Mouse (Mus musculus): ENCODE measurements around the gene Ahrr. TPM values are rescaled to one million over a fixed set of nuclear protein-coding genes. Genes with fewer than 3 reads are reported as not detected.

Ahrr gene
- polyA plus RNA-seq, 1 experiment from 2014 or later: 0.36 TPM

DNA sequence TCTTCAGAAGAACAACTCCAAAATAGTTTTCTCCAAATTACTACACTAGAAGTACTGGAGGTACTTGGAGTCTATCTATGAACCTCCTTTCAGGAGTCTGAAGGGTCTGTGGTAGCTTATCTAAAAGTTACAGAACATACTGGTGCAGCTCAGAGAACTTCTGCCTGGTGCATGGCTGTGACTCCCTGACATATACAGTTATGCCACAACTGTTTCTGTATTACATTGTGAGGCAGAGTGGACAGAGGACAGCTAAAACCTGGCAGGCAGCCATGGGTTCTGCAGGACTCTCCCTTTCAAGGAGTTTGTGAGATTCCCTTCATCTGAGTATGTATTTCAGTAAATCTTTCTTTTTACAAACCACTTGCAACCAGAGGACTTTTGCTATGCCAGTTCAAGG is 45.6 kb downstream of the Ahrr start:
- Histone ChIP-seq H3K4me1 (ENCODE audit: insufficient read depth) (peaks cover 3% of the 10 kb centered on the region; the same call in 1 of the 2 replicates), H3K4me3 (ENCODE audit: low read depth, low read length) (no peak overlapping the region), H3K9ac (replicated peaks) (no peak overlapping the region), H3K9me3 (ENCODE audit: low read length) (no peaks in the 10 kb centered on the region), H3K4me2 (ENCODE audit: low read depth, low read length) (no peak overlapping the region), H3K27me3 (ENCODE audit: insufficient read depth, low read length) (no peaks in the 10 kb centered on the region), H3K27ac (ENCODE audit: low read depth) (no peak overlapping the region), H3K36me3 (replicated peaks; ENCODE audit: insufficient read depth, low read length) (no peaks in the 10 kb centered on the region)
- DNase-seq: no peak
- no peak; the same call in 1 of the 2 replicates for TF ChIP-seq EP300 (IDR thresholded peaks at IDR 0.05; ENCODE audit: low read depth)
- TF ChIP-seq CTCF (IDR thresholded peaks at IDR 0.05; ENCODE audit: low read depth): no peak
- ATAC-seq: peak; percentile 66

DNA sequence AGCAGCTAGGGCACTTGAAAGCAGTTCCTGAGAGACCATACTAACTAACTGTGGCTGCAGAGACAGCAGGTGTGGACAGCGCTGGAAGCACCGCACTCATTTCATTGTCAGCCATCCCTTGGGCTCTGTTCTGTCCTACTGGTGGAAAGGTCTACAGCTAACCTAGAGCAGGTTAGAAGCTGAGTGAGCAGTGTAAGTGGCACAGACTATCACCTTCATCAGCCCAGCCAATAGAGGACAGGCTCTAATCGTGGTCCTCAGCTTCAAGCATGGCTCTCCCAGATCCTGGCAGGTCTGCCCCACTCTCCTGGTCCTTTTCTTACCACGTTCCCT is 46.3 kb downstream of the Ahrr start:
- DNase-seq (no peak), ATAC-seq (peak; percentile 19; the same call in 1 of the 2 replicates)
- Histone ChIP-seq H3K4me2 (ENCODE audit: low read depth, low read length) (no peak overlapping the region), H3K9me3 (ENCODE audit: low read length) (no peaks in the 10 kb centered on the region), H3K4me1 (ENCODE audit: insufficient read depth) (peaks cover 3% of the 10 kb centered on the region; the same call in 1 of the 2 replicates), H3K4me3 (ENCODE audit: low read depth, low read length) (no peak overlapping the region), H3K9ac (replicated peaks) (no peak overlapping the region), H3K36me3 (replicated peaks; ENCODE audit: insufficient read depth, low read length) (no peaks in the 10 kb centered on the region), H3K27me3 (ENCODE audit: insufficient read depth, low read length) (no peaks in the 10 kb centered on the region), H3K27ac (ENCODE audit: low read depth) (no peak overlapping the region)
- WGBS (ENCODE audit: insufficient replicate concordance): 63% methylated on average over 4 of the region's 4 CpGs
- TF ChIP-seq EP300 (IDR thresholded peaks at IDR 0.05; ENCODE audit: low read depth) (no peak), CTCF (IDR thresholded peaks at IDR 0.05; ENCODE audit: low read depth) (no peak)

DNA sequence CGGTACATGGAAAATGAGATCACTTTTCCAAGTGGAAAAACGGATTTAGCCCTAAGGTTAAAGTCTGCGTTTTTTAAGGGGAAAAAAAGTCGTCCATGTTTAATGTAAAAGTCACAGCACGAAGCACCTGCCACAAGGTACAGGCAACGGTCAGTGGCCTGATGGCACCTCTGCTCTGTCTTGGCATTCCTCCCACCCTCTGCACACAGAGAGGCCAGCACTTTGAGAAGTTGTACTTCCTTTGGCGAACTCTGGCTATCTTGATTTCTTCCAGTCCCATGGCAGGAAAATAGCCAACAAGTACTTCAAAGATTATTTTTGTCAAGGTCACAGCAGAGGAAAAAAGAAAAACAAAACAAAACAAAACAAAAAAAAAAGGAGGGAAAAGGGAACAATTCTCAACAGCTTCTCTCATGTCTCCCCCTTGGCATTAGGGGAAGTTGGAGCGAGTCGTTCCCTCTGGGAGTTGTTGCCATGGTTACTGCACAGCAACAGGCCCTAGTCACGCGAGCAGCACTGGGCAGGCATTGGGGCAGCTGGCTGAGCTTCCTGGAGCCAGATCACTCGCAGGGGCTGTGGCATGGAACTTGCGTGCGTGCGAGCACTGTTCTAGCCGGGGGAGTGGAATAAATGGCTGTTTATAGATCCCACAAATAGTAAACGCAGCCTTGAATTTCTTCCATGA is 46.8 kb downstream of the Ahrr start:
- no peak overlapping the region for H3K27ac ChIP-seq (ENCODE audit: low read depth)
- H3K4me2 ChIP-seq (ENCODE audit: low read depth, low read length): no peak overlapping the region
- no peaks in the 10 kb centered on the region for H3K9me3 ChIP-seq (ENCODE audit: low read length)
- H3K27me3 ChIP-seq (ENCODE audit: insufficient read depth, low read length): no peaks in the 10 kb centered on the region
- H3K4me3 ChIP-seq (ENCODE audit: low read depth, low read length): no peak overlapping the region
- ATAC-seq: no peak
- peak; percentile 37 for DNase-seq
- H3K36me3 ChIP-seq (replicated peaks; ENCODE audit: insufficient read depth, low read length): no peaks in the 10 kb centered on the region
- peaks cover 3% of the 10 kb centered on the region; the same call in 1 of the 2 replicates for H3K4me1 ChIP-seq (ENCODE audit: insufficient read depth)
- WGBS (ENCODE audit: insufficient replicate concordance): 38% methylated on average over 17 of the region's 17 CpGs
- TF ChIP-seq EP300 (IDR thresholded peaks at IDR 0.05; ENCODE audit: low read depth) (no peak), CTCF (IDR thresholded peaks at IDR 0.05; ENCODE audit: low read depth) (no peak)
- H3K9ac ChIP-seq (replicated peaks): no peak overlapping the region

DNA sequence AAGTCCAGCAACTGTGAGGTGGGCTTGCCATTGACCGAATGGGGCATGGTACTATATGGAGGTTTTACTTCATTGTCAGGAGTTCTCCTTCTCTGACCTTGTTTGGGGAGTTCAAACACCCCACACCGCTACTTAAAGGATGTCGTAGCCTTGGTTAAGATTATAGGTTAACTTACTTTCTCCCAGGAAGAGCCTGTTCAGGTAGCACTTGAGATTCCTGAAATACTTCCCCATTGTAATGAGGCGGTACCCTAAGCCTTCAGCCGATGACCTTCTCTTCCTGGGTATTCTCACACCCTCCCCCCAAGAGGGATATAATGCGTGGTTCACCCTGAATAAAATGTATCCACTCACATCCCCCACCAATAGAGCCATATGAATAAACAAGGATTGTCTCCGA is 54.6 kb downstream of the Ahrr start:
- Histone ChIP-seq H3K4me2 (ENCODE audit: low read depth, low read length) (no peak overlapping the region), H3K27me3 (ENCODE audit: insufficient read depth, low read length) (no peaks in the 10 kb centered on the region), H3K27ac (ENCODE audit: low read depth) (no peak overlapping the region), H3K4me3 (ENCODE audit: low read depth, low read length) (no peak overlapping the region), H3K36me3 (replicated peaks; ENCODE audit: insufficient read depth, low read length) (no peaks in the 10 kb centered on the region), H3K4me1 (ENCODE audit: insufficient read depth) (no peaks in the 10 kb centered on the region), H3K9ac (replicated peaks) (no peak overlapping the region), H3K9me3 (ENCODE audit: low read length) (no peaks in the 10 kb centered on the region)
- WGBS (ENCODE audit: insufficient replicate concordance): 56% methylated on average over 7 of the region's 7 CpGs
- DNase-seq (no peak), ATAC-seq (no peak)
- TF ChIP-seq EP300 (IDR thresholded peaks at IDR 0.05; ENCODE audit: low read depth) (no peak), CTCF (IDR thresholded peaks at IDR 0.05; ENCODE audit: low read depth) (no peak)

DNA sequence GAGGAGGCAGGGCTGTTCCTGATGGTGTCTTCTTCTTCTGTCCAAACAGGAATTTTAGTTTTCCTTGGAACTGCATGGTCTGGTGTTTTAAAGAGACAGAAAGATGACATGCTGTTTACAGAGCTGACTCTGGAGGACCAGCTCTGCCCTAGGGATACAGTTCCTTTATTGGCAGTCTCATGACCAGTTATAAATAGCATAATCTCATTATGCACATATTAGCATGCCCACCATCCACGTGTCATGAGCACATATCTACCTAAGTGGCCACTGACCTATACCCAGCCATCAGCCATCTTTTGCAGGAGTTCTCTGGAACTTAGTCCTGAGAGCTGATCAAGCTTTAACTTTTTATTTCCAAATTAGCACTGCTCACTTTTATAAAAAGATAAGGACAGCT is 71.5 kb downstream of the Ahrr start:
- H3K36me3 ChIP-seq (replicated peaks; ENCODE audit: insufficient read depth, low read length): no peaks in the 10 kb centered on the region
- H3K4me3 ChIP-seq (ENCODE audit: low read depth, low read length): no peak overlapping the region
- H3K4me2 ChIP-seq (ENCODE audit: low read depth, low read length): no peak overlapping the region
- no peaks in the 10 kb centered on the region for H3K9me3 ChIP-seq (ENCODE audit: low read length)
- H3K27me3 ChIP-seq (ENCODE audit: insufficient read depth, low read length): no peaks in the 10 kb centered on the region
- no peak for TF ChIP-seq CTCF (IDR thresholded peaks at IDR 0.05; ENCODE audit: low read depth)
- TF ChIP-seq EP300 (IDR thresholded peaks at IDR 0.05; ENCODE audit: low read depth): no peak
- no peak overlapping the region for H3K27ac ChIP-seq (ENCODE audit: low read depth)
- no peaks in the 10 kb centered on the region for H3K4me1 ChIP-seq (ENCODE audit: insufficient read depth)
- WGBS (ENCODE audit: insufficient replicate concordance): 39% methylated on average over 1 of the region's 1 CpGs
- ATAC-seq (no peak), DNase-seq (no peak)
- H3K9ac ChIP-seq (replicated peaks): no peak overlapping the region

DNA sequence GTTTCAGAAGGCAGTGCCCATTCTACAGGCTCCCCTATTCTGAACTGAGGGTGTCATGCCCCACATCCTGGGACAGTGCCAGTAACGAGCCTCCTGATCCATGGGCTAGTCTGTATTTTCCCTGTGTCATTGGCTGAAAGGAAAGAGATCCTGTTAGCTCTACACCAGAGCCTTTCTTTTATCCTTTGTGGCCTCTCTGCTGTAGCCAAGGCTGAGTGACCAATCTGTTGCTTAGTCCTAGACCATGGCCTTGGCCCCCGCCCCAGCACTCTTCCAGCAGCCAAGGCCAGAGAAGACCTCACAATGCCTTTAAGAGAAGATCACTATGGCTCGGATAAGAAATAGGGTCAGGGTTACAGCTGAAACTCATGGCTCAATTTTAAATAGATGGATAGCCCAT is 73.7 kb downstream of the Ahrr start:
- Histone ChIP-seq H3K4me2 (ENCODE audit: low read depth, low read length) (no peak overlapping the region), H3K9ac (replicated peaks) (no peak overlapping the region), H3K36me3 (replicated peaks; ENCODE audit: insufficient read depth, low read length) (no peaks in the 10 kb centered on the region), H3K27me3 (ENCODE audit: insufficient read depth, low read length) (no peaks in the 10 kb centered on the region), H3K27ac (ENCODE audit: low read depth) (no peak overlapping the region), H3K4me1 (ENCODE audit: insufficient read depth) (no peaks in the 10 kb centered on the region), H3K4me3 (ENCODE audit: low read depth, low read length) (no peak overlapping the region), H3K9me3 (ENCODE audit: low read length) (no peaks in the 10 kb centered on the region)
- 74% methylated on average over 3 of the region's 3 CpGs for WGBS (ENCODE audit: insufficient replicate concordance)
- ATAC-seq: no peak
- DNase-seq: no peak
- TF ChIP-seq CTCF (IDR thresholded peaks at IDR 0.05; ENCODE audit: low read depth): no peak
- TF ChIP-seq EP300 (IDR thresholded peaks at IDR 0.05; ENCODE audit: low read depth): no peak
